In the genomic region with DNA sequence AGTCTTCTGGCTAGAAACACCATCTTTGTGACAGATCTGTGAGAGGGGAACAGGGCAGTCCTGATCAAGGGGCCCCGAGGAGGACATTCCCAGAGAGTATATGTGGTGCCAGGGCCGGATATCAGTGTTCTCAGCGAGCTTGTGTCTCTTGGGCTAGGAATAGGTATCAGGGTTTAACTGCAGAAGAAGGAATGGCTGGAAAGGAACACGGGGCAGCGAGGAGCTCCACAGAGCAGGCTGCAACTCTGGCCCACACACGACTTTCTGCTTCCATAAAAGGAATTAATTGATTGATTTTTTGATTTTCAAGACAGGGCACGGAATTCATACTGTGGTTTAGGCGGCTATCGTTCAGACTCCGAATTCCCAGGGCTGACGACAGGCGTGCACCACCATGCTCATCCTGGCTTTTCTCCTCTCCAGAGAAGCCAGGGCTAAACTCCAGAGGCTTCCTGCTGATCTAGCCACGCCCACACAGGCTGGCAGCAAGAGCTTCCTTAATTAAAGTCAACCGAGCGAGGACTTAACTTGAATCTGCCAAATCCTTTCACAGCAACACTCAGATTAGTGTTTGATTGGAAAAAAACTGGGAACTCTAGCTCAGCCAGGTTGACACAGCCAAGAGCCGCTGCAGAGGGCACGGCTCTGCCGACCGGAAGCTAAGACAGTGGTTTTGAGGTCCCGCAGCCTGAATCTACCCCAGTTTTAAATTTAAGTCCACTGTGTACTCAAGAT, we compare ENCODE assay signal across 8 mouse cellular contexts.
A peak's percentile ranks its signal among the peaks of the same experiment; 100 is the strongest.
DNase-seq lines count a peak whose midpoint lies in the region; ATAC-seq lines count a peak whose summit lies in the region.

No protein-coding gene starts in this region.

- DNase-seq in urinary bladder, postnatal 25 days (ENCODE audit: low spot score) = peak; percentile 5
- no peak for DNase-seq in urinary bladder, adult 2 months (ENCODE audit: low spot score)
- DNase-seq in fibroblast of lung, adult 2 months (ENCODE audit: low read depth) = peak; percentile 23
- peak; percentile 17 to 32 for DNase-seq in heart, postnatal 36 days
- DNase-seq in kidney, postnatal 4 days = peak; percentile 72 to 83
- DNase-seq in lung, adult 18-20 months = peak; percentile 17 to 26
- no peak for DNase-seq in B cell, adult 2 months

- peaks cover 14% of the 10 kb centered on the region for H3K4me1 ChIP-seq in neural tube, embryonic 15.5 days

- no peaks in the 10 kb centered on the region for H3K9me3 ChIP-seq in neural tube, embryonic 15.5 days (replicated peaks)

- peak overlapping the region; percentile 25 for H3K4me3 ChIP-seq in neural tube, embryonic 15.5 days (replicated peaks)

- peak overlapping the region; percentile 32; the same call in 1 of the 2 replicates for H3K9ac ChIP-seq in neural tube, embryonic 15.5 days (replicated peaks)

- WGBS in neural tube, embryonic 15.5 days = 10% methylated on average over 20 of the region's 20 CpGs

- intact Hi-C loops in heart, postnatal 36 days (cut with DNase I) = no loop called here

- H3K4me2 ChIP-seq in neural tube, embryonic 15.5 days = peak overlapping the region; percentile 53

- H3K27me3 ChIP-seq in neural tube, embryonic 15.5 days (replicated peaks) = no peaks in the 10 kb centered on the region

- H3K27ac ChIP-seq in neural tube, embryonic 15.5 days (replicated peaks) = peak overlapping the region; percentile 46

- peak; percentile 88 for ATAC-seq in neural tube, embryonic 15.5 days (ENCODE audit: low FRiP score)

- no peaks in the 10 kb centered on the region for H3K36me3 ChIP-seq in neural tube, embryonic 15.5 days

Comparison
In these comparisons a context has a peak if more than half of its experiments do, and no peak if none do; other contexts are left out.
1. DNase-seq: peak in urinary bladder, postnatal 25 days (single experiment), fibroblast of lung, adult 2 months (single experiment), heart, postnatal 36 days (2 of 2), kidney, postnatal 4 days (2 of 2) and lung, adult 18-20 months (2 of 2); none in urinary bladder, adult 2 months (single experiment) and B cell, adult 2 months (0 of 2).